Mouse (Mus musculus): ENCODE measurements around the gene Whamm. TPM values are rescaled to one million over a fixed set of nuclear protein-coding genes. Genes with fewer than 3 reads are reported as not detected.

Whamm gene
- total RNA-seq, 2 experiments from 2014 or later, result 19.2 to 19.5 TPM

- DNase-seq (ENCODE audit: low spot score in 2 of 2), result no peak
Observed at GRCm38 (mm10) chr7:81595056-81595455, 24.0 kb downstream of the Whamm start.

- no peak for DNase-seq (ENCODE audit: low spot score in 2 of 2)
Observed at GRCm38 (mm10) chr7:81596086-81596485, 25.0 kb downstream of the Whamm start.

- DNase-seq (ENCODE audit: low spot score in 2 of 2), result no peak
Observed at GRCm38 (mm10) chr7:81597660-81598059, 26.6 kb downstream of the Whamm start.

GRCm38 (mm10) chr7:81599379-81600280 is 28.6 kb downstream of the Whamm start:
- DNase-seq (ENCODE audit: low spot score in 2 of 2), result peak; percentile 22 to 38

GRCm38 (mm10) chr7:81604991-81605390 is 33.9 kb downstream of the Whamm start:
- no peak for DNase-seq (ENCODE audit: low spot score in 2 of 2)

- DNase-seq (ENCODE audit: low spot score in 2 of 2), result no peak
Observed at GRCm38 (mm10) chr7:81605489-81605888, 34.4 kb downstream of the Whamm start.

GRCm38 (mm10) chr7:81606452-81606851 is 35.4 kb downstream of the Whamm start:
- no peak for DNase-seq (ENCODE audit: low spot score in 2 of 2)

GRCm38 (mm10) chr7:81610125-81610524 is 39.1 kb downstream of the Whamm start:
- no peak for DNase-seq (ENCODE audit: low spot score in 2 of 2)

GRCm38 (mm10) chr7:81612856-81613635 is 42.0 kb downstream of the Whamm start:
- no peak for DNase-seq (ENCODE audit: low spot score in 2 of 2)

- no peak for DNase-seq (ENCODE audit: low spot score in 2 of 2)
Observed at GRCm38 (mm10) chr7:81615031-81615430, 44.0 kb downstream of the Whamm start.

- no peak for DNase-seq (ENCODE audit: low spot score in 2 of 2)
Observed at GRCm38 (mm10) chr7:81622793-81623192, 51.7 kb downstream of the Whamm start.

- DNase-seq (ENCODE audit: low spot score in 2 of 2), result no peak
Observed at GRCm38 (mm10) chr7:81623767-81624166, 52.7 kb downstream of the Whamm start.

- peak in 1 of 2 experiments; percentile 31 for DNase-seq (ENCODE audit: low spot score in 2 of 2)
Observed at GRCm38 (mm10) chr7:81626460-81626859, 55.4 kb downstream of the Whamm start.

- DNase-seq (ENCODE audit: low spot score in 2 of 2), result no peak
Observed at GRCm38 (mm10) chr7:81631261-81631660, 60.2 kb downstream of the Whamm start.

- no peak for DNase-seq (ENCODE audit: low spot score in 2 of 2)
Observed at GRCm38 (mm10) chr7:81632586-81632985, 61.5 kb downstream of the Whamm start.

GRCm38 (mm10) chr7:81641101-81641500 is 70.0 kb downstream of the Whamm start:
- no peak for DNase-seq (ENCODE audit: low spot score in 2 of 2)

GRCm38 (mm10) chr7:81644551-81645235 is 73.6 kb downstream of the Whamm start:
- no peak for DNase-seq (ENCODE audit: low spot score in 2 of 2)

Data from layer of hippocampus, adult 18-20 months (tissue).